Mouse (Mus musculus): ENCODE results near the gene Armh3.

GRCm38 (mm10) chr19:45902390-45903035 lies 95.8 kb downstream of the Armh3 start:
- TF ChIP-seq POLR2A (IDR thresholded peaks at IDR 0.05; ENCODE audit: control insufficient read depth, low read depth, low read length) (no peak), CTCF (IDR thresholded peaks at IDR 0.05; ENCODE audit: control insufficient read depth, insufficient read depth, insufficient replicate concordance, low read depth, low read length) (no peak)

Measured in testis, adult 2 months (tissue).